Mouse (Mus musculus): ENCODE data around the gene Map2k7.
A peak's percentile ranks its signal among the peaks of the same experiment; 100 is the strongest.

DNA sequence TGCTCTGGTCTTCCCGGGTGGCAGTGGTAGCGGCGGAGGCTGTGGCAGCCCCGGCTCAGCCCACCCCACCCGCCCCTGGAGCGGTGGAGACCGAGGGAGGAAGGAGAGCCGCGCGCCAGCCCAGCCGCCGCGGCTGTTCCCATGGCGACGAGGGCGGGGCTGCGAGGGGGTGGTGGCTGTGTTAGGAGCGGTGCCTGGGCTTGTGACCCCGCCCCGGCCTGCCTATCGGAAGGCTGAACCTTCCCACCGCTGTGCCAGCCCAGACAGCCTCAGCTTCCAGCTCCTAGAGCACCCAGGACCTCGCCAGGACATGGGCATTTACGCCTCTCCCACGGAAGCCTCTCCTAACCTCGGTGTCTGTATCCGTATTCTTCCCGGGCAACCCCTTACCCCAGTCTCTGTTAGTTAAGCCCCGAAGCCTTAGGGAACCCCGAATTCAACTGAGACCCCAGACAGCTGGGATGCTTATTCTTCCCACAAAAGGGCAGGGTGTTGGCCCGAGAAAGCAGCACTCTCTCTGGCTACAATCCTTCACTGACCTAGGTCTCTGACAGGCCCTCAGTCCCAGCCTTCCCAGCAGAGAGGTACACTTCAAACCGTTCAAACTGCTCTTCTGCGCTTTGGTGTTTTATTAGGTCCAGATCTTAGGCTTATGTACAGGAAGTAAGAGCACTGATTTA is 20.7 kb downstream of the Map2k7 start, which contains the start of gene Ctxn1:
- TF ChIP-seq POLR2A (IDR thresholded peaks at IDR 0.05; ENCODE audit: control insufficient read depth, low read depth, low read length) (peak; percentile 52; the same call in 1 of the 2 replicates), CTCF (IDR thresholded peaks at IDR 0.05; ENCODE audit: control insufficient read depth, insufficient read depth, insufficient replicate concordance, low read depth, low read length) (no peak)
